Mouse (Mus musculus) hindbrain, embryonic 16.5 days (tissue): ENCODE data around the gene Pdia4. TPM values are rescaled to one million over a fixed set of nuclear protein-coding genes. Genes with fewer than 3 reads are reported as not detected.
A peak's percentile ranks its signal among the peaks of the same experiment; 100 is the strongest.
"Not testable (repeated sequence)": the region's sequence is repeated elsewhere in the genome, so short reads cannot be mapped to it uniquely, and the experiment has no call there.

Experiments
- ATAC-seq: fragments of 200-750 bp; cut with Nextera tagmentation; 2 replicates; pipeline ENCODE4 v1.8.0; 2017; ENCODE audit warnings: moderate TSS enrichment, moderate library complexity
- H3K27ac ChIP-seq: fragments of 300-500 bp; sonication (generic); 2 replicates; pipeline ENCODE4 v1.5.1; 2014; ENCODE audit warnings: low read depth, mild to moderate bottlenecking, control low read depth, low read length, moderate library complexity
- H3K27me3 ChIP-seq: fragments of 300-500 bp; sonication (generic); replicated peaks from 2 replicates; pipeline ENCODE4 v1.6.1; 2014; ENCODE audit warnings: low read length; ENCODE audit not compliant: control insufficient read depth, insufficient read depth
- H3K36me3 ChIP-seq: fragments of 300-500 bp; sonication (generic); 2 replicates; pipeline ENCODE4 v1.6.1; 2014; ENCODE audit warnings: mild to moderate bottlenecking, low read length, moderate library complexity, mixed read lengths; ENCODE audit not compliant: control insufficient read depth, insufficient read depth
- H3K4me1 ChIP-seq: fragments of 300-500 bp; sonication (generic); 2 replicates; pipeline ENCODE4 v1.6.1; 2014; ENCODE audit warnings: low read depth, low read length; ENCODE audit not compliant: control insufficient read depth, insufficient read depth
- H3K4me2 ChIP-seq: fragments of 300-500 bp; sonication (generic); 2 replicates; pipeline ENCODE4 v1.6.1; 2014; ENCODE audit warnings: mild to moderate bottlenecking, low read length, control low read depth, moderate library complexity
- H3K4me3 ChIP-seq: fragments of 300-500 bp; sonication (generic); 2 replicates; pipeline ENCODE4 v1.5.1; 2014; ENCODE audit warnings: mild to moderate bottlenecking, low read length, control low read depth, moderate library complexity
- H3K9ac ChIP-seq: fragments of 300-500 bp; sonication (generic); 2 replicates; pipeline ENCODE4 v1.6.1; 2014; ENCODE audit warnings: low read depth, mild to moderate bottlenecking, control low read depth, low read length, moderate library complexity
- H3K9me3 ChIP-seq: fragments of 300-500 bp; sonication (generic); 2 replicates; pipeline ENCODE4 v1.6.1; 2014; ENCODE audit warnings: mild to moderate bottlenecking, low read length, moderate library complexity; ENCODE audit not compliant: control insufficient read depth
- WGBS: fragments of 180-500 bp; shearing (Covaris S2); extraction: QIAGEN DNeasy Blood & Tissue Kit; methylation state at CpG from one replicate; pipeline ENCODE4 v1.1.7; 2014; 5-methylcytosine and 5-hydroxymethylcytosine counted together
- polyA plus RNA-seq: library from polyadenylated mRNA; unstranded; fragments of >200 nt; fragmentation: Nextera tagmentation; extraction: Ambion mirVana; gene quantifications from 2 replicates; pipeline ENCODE4 v1.2.1, GENCODE M21; 2015

Pdia4 gene
- polyA plus RNA-seq, 1 experiment from 2014 or later: 142 TPM

GRCm38 (mm10) chr6:47781091-47781968 is 31.9 kb downstream of the Pdia4 start:
- H3K4me2 ChIP-seq: peak overlapping the region; percentile 57
- peak overlapping the region; percentile 46 for H3K4me3 ChIP-seq
- H3K9ac ChIP-seq: peak overlapping the region; percentile 52
- under 1% methylated on average over 21 of the region's 21 CpGs for WGBS
- H3K9me3 ChIP-seq: no peaks in the 10 kb centered on the region
- peak; percentile 53 for ATAC-seq
- H3K27me3 ChIP-seq: no peaks in the 10 kb centered on the region
- peak overlapping the region; percentile 55 for H3K27ac ChIP-seq
- H3K4me1 ChIP-seq: peaks cover 3% of the 10 kb centered on the region
- no peaks in the 10 kb centered on the region for H3K36me3 ChIP-seq

GRCm38 (mm10) chr6:47780576-47781013 is 32.6 kb downstream of the Pdia4 start:
- H3K36me3 ChIP-seq: no peaks in the 10 kb centered on the region
- no peak overlapping the region for H3K27ac ChIP-seq
- WGBS: 13% methylated on average over 2 of the region's 2 CpGs
- peak overlapping the region; percentile 46 for H3K4me3 ChIP-seq
- no peak for ATAC-seq
- no peak overlapping the region for H3K9ac ChIP-seq
- peaks cover 3% of the 10 kb centered on the region for H3K4me1 ChIP-seq
- H3K9me3 ChIP-seq: no peaks in the 10 kb centered on the region
- no peaks in the 10 kb centered on the region for H3K27me3 ChIP-seq
- H3K4me2 ChIP-seq: peak overlapping the region; percentile 52

GRCm38 (mm10) chr6:47771760-47772159 is 41.5 kb downstream of the Pdia4 start:
- H3K4me2 ChIP-seq: peak overlapping the region; percentile 37
- WGBS: 67% methylated on average over 7 of the region's 19 CpGs
- H3K4me3 ChIP-seq: peak overlapping the region; percentile 20; the same call in 1 of the 2 replicates
- not testable (repeated sequence) for H3K9ac ChIP-seq, H3K36me3 ChIP-seq, H3K27me3 ChIP-seq, H3K9me3 ChIP-seq, H3K4me1 ChIP-seq, H3K27ac ChIP-seq
- ATAC-seq: 0 out of 2 replicates have a peak, but pooled peaks have one; percentile 45

GRCm38 (mm10) chr6:47771113-47771512 is 42.1 kb downstream of the Pdia4 start:
- not testable (repeated sequence) for H3K4me1 ChIP-seq, H3K9me3 ChIP-seq, H3K4me3 ChIP-seq, ATAC-seq, H3K27me3 ChIP-seq, H3K4me2 ChIP-seq, H3K9ac ChIP-seq, H3K36me3 ChIP-seq, H3K27ac ChIP-seq
- 79% methylated on average over 12 of the region's 12 CpGs for WGBS

GRCm38 (mm10) chr6:47769861-47770260 is 43.4 kb downstream of the Pdia4 start:
- not testable (repeated sequence) for H3K9ac ChIP-seq, H3K4me2 ChIP-seq, H3K9me3 ChIP-seq, H3K4me3 ChIP-seq, H3K27ac ChIP-seq, ATAC-seq, H3K27me3 ChIP-seq, H3K36me3 ChIP-seq, H3K4me1 ChIP-seq
- WGBS: 62% methylated on average over 4 of the region's 4 CpGs

GRCm38 (mm10) chr6:47768520-47768919 is 44.7 kb downstream of the Pdia4 start:
- not testable (repeated sequence) for H3K27ac ChIP-seq, H3K36me3 ChIP-seq, H3K4me2 ChIP-seq, H3K27me3 ChIP-seq, H3K9me3 ChIP-seq, H3K4me3 ChIP-seq, H3K4me1 ChIP-seq, H3K9ac ChIP-seq
- WGBS: 0% methylated on average over 1 of the region's 12 CpGs
- ATAC-seq: 0 out of 2 replicates have a peak, but pooled peaks have one; percentile 54

- H3K4me2 ChIP-seq: not testable (repeated sequence)
- WGBS: 51% methylated on average over 6 of the region's 20 CpGs
- ATAC-seq: 0 out of 2 replicates have a peak, but pooled peaks have one; percentile 30
Observed at GRCm38 (mm10) chr6:47767355-47767754, 45.9 kb downstream of the Pdia4 start.

GRCm38 (mm10) chr6:47762686-47763085 is 50.5 kb downstream of the Pdia4 start:
- not testable (repeated sequence) for ATAC-seq, H3K27ac ChIP-seq, H3K36me3 ChIP-seq, H3K4me1 ChIP-seq, H3K27me3 ChIP-seq, H3K4me3 ChIP-seq, H3K9me3 ChIP-seq, H3K4me2 ChIP-seq, H3K9ac ChIP-seq
- WGBS: 79% methylated on average over 8 of the region's 10 CpGs

More at GRCm38 (mm10) chr6:47767355-47767754, 45.9 kb downstream of the Pdia4 start:
- not testable (repeated sequence) for H3K27ac ChIP-seq, H3K9me3 ChIP-seq, H3K4me1 ChIP-seq, H3K4me3 ChIP-seq, H3K36me3 ChIP-seq, H3K9ac ChIP-seq, H3K27me3 ChIP-seq

- H3K4me3 ChIP-seq, ATAC-seq, H3K27ac ChIP-seq, H3K9me3 ChIP-seq, H3K9ac ChIP-seq, H3K4me1 ChIP-seq, H3K27me3 ChIP-seq, H3K4me2 ChIP-seq, H3K36me3 ChIP-seq: not testable (repeated sequence)
- WGBS: 84% methylated on average over 13 of the region's 16 CpGs
Observed at GRCm38 (mm10) chr6:47759406-47759805, 53.8 kb downstream of the Pdia4 start.
